Mouse (Mus musculus) testis, postnatal 14 days (tissue): ENCODE measurements around the gene Dedd2.
A peak's percentile ranks its signal among the peaks of the same experiment; 100 is the strongest.
"Not testable (repeated sequence)": the region's sequence is repeated elsewhere in the genome, so short reads cannot be mapped to it uniquely, and the experiment has no call there.

Experiments used
- DNase-seq: peaks from one replicate; pipeline ENCODE4 v3.0.0; 2021; ENCODE audit warnings: low spot score

The Dedd2 gene

GRCm38 (mm10) chr7:25220457-25221101 is at the start of gene Dedd2:
Gene Dedd2 (minus strand): TSS chr7:25220615.
- peak; percentile 53 for DNase-seq

GRCm38 (mm10) chr7:25269545-25270271 is 49.3 kb upstream of the Dedd2 start:
- peak; percentile 29 for DNase-seq

GRCm38 (mm10) chr7:25269029-25269428 is 48.6 kb upstream of the Dedd2 start:
- DNase-seq: peak; percentile 24

GRCm38 (mm10) chr7:25268588-25268987 is 48.2 kb upstream of the Dedd2 start:
- DNase-seq: no peak

- peak; percentile 100 for DNase-seq
Observed at GRCm38 (mm10) chr7:25267751-25268463, 47.5 kb upstream of the Dedd2 start.

GRCm38 (mm10) chr7:25267301-25267750 is 46.9 kb upstream of the Dedd2 start, which contains the start of gene Cic:
Gene Cic (plus strand): TSS chr7:25267704.
- peak; percentile 98 for DNase-seq

GRCm38 (mm10) chr7:25266180-25266962 is 46.0 kb upstream of the Dedd2 start:
- no peak for DNase-seq

- DNase-seq: not testable (repeated sequence)
Observed at GRCm38 (mm10) chr7:25265743-25266142, 45.3 kb upstream of the Dedd2 start.

- DNase-seq: no peak
Observed at GRCm38 (mm10) chr7:25263968-25264870, 43.8 kb upstream of the Dedd2 start.

GRCm38 (mm10) chr7:25261896-25262295 is 41.5 kb upstream of the Dedd2 start:
- no peak for DNase-seq

- no peak for DNase-seq
Observed at GRCm38 (mm10) chr7:25251822-25252221, 31.4 kb upstream of the Dedd2 start.

- peak; percentile 63 for DNase-seq
Observed at GRCm38 (mm10) chr7:25251071-25251791, 30.8 kb upstream of the Dedd2 start.

- DNase-seq: peak; percentile 90
Observed at GRCm38 (mm10) chr7:25250141-25250972, 29.9 kb upstream of the Dedd2 start, which contains the start of gene Erf. Gene Erf (minus strand): TSS chr7:25250761.

GRCm38 (mm10) chr7:25249314-25250140 is 29.1 kb upstream of the Dedd2 start:
- DNase-seq: peak; percentile 80

- no peak for DNase-seq
Observed at GRCm38 (mm10) chr7:25248846-25249313, 28.5 kb upstream of the Dedd2 start.

GRCm38 (mm10) chr7:25248018-25248647 is 27.7 kb upstream of the Dedd2 start:
- DNase-seq: no peak

GRCm38 (mm10) chr7:25247498-25247897 is 27.1 kb upstream of the Dedd2 start:
- no peak for DNase-seq

GRCm38 (mm10) chr7:25246759-25247137 is 26.3 kb upstream of the Dedd2 start:
- DNase-seq: no peak
